In the genomic region with DNA sequence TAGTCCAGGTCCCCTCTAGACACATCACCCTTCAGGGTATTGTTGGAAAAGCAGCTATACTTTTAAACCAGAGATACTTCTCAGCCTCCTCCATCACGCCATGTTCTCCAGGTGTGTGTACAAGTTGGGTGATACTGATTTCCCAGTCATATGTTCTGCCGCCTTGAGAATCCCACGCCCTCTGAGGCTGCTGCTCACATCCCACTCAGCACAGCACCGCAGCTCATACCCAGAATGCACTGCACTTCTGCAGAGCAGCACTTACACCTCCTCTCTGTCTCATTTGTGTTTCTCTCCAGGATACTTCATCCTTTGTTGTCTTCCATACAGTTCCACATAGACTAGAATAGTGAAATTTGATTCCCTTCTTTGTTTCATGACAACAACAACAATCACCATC, we compare ENCODE assay signal across 22 mouse cellular contexts.
A peak's percentile ranks its signal among the peaks of the same experiment; 100 is the strongest.
DNase-seq lines count a peak whose midpoint lies in the region; ATAC-seq lines count a peak whose summit lies in the region.
"Had no signal": no experiment of that assay in that cellular context is flagged by ENCODE, and none has a peak within 500 bp of the region (broad histone marks: within the 10 kb centered on the region; RNA-seq: fewer than 3 reads in every experiment).

No protein-coding gene starts in this region.

- 0 out of 2 replicates have a peak, but pooled peaks have one; percentile 43 for ATAC-seq in hindbrain, embryonic 13.5 days (ENCODE audit: low FRiP score)
- ATAC-seq in hindbrain, embryonic 12.5 days (ENCODE audit: low FRiP score) = no peak
- peak; percentile 15; the same call in 1 of the 2 replicates for ATAC-seq in midbrain, embryonic 16.5 days
- ATAC-seq in midbrain, embryonic 11.5 days (ENCODE audit: low FRiP score) = no peak
- ATAC-seq in kidney, embryonic 16.5 days (ENCODE audit: low FRiP score, low TSS enrichment) = no peak
- ATAC-seq: forebrain, embryonic 13.5 days; Patski had no signal

- H3K9me3 ChIP-seq in hindbrain, embryonic 13.5 days = no peaks in the 10 kb centered on the region
- H3K9me3 ChIP-seq in hindbrain, embryonic 12.5 days (replicated peaks) = no peaks in the 10 kb centered on the region
- no peaks in the 10 kb centered on the region for H3K9me3 ChIP-seq in midbrain, embryonic 16.5 days (replicated peaks; ENCODE audit: control insufficient read depth, low read length, poor library complexity, severe bottlenecking)
- H3K9me3 ChIP-seq in midbrain, embryonic 11.5 days (ENCODE audit: control insufficient read depth, low read length) = no peaks in the 10 kb centered on the region
- no peaks in the 10 kb centered on the region for H3K9me3 ChIP-seq in kidney, embryonic 16.5 days (ENCODE audit: low read length)
- H3K9me3 ChIP-seq: forebrain, embryonic 13.5 days; hindbrain, embryonic 15.5 days; limb, embryonic 12.5 days; liver, embryonic 13.5 days had no signal

- H3K9ac ChIP-seq in hindbrain, embryonic 13.5 days = no peak overlapping the region
- H3K9ac ChIP-seq in hindbrain, embryonic 12.5 days = no peak overlapping the region
- no peak overlapping the region for H3K9ac ChIP-seq in midbrain, embryonic 16.5 days (ENCODE audit: low read depth, low read length)
- no peak overlapping the region for H3K9ac ChIP-seq in midbrain, embryonic 11.5 days (ENCODE audit: low read length)
- H3K9ac ChIP-seq in kidney, embryonic 16.5 days (replicated peaks; ENCODE audit: low read length) = no peak overlapping the region
- H3K9ac ChIP-seq: forebrain, embryonic 13.5 days; hindbrain, embryonic 15.5 days; limb, embryonic 12.5 days; liver, embryonic 13.5 days had no signal

- no peaks in the 10 kb centered on the region for H3K36me3 ChIP-seq in hindbrain, embryonic 13.5 days
- H3K36me3 ChIP-seq in hindbrain, embryonic 12.5 days = no peaks in the 10 kb centered on the region
- H3K36me3 ChIP-seq in midbrain, embryonic 16.5 days (ENCODE audit: control insufficient read depth, insufficient read depth, low read length) = no peaks in the 10 kb centered on the region
- H3K36me3 ChIP-seq in midbrain, embryonic 11.5 days (ENCODE audit: control insufficient read depth, insufficient read depth, low read length) = no peaks in the 10 kb centered on the region
- no peaks in the 10 kb centered on the region for H3K36me3 ChIP-seq in kidney, embryonic 16.5 days (ENCODE audit: insufficient read depth, low read length)
- H3K36me3 ChIP-seq: hindbrain, embryonic 15.5 days; limb, embryonic 12.5 days; liver, embryonic 13.5 days had no signal

- DNase-seq in midbrain, embryonic 11.5 days (ENCODE audit: low spot score, missing footprints) = no peak
- peak; percentile 70 to 76 for DNase-seq in frontal cortex, postnatal 36 days (ENCODE audit: low spot score in 2 of 2)
- peak; percentile 72 for DNase-seq in right cerebral cortex, postnatal 25 days
- DNase-seq in kidney, postnatal 25 days = no peak
- DNase-seq: cerebellum, adult 9-11 months; embryo, embryonic 11 days; gastrocnemius, adult 2 months; heart, postnatal 10 days; kidney, adult 18-20 months; kidney, postnatal 14 days; liver, embryonic 13.5 days; midbrain, embryonic 14.5 days; thymus, postnatal 25 days had no signal

- H3K27me3 ChIP-seq in hindbrain, embryonic 13.5 days = no peaks in the 10 kb centered on the region
- no peaks in the 10 kb centered on the region for H3K27me3 ChIP-seq in hindbrain, embryonic 12.5 days
- H3K27me3 ChIP-seq in midbrain, embryonic 16.5 days (ENCODE audit: control insufficient read depth, insufficient read depth, low read depth, low read length) = no peaks in the 10 kb centered on the region
- no peaks in the 10 kb centered on the region for H3K27me3 ChIP-seq in midbrain, embryonic 11.5 days (ENCODE audit: control insufficient read depth, insufficient read depth, low read length)
- no peaks in the 10 kb centered on the region for H3K27me3 ChIP-seq in kidney, embryonic 16.5 days (ENCODE audit: insufficient read depth, low read length)
- H3K27me3 ChIP-seq: forebrain, embryonic 13.5 days; hindbrain, embryonic 15.5 days; limb, embryonic 12.5 days; liver, embryonic 13.5 days; Patski had no signal

- no peak overlapping the region for H3K4me2 ChIP-seq in hindbrain, embryonic 13.5 days
- H3K4me2 ChIP-seq in hindbrain, embryonic 12.5 days (replicated peaks) = no peak overlapping the region
- no peak overlapping the region for H3K4me2 ChIP-seq in midbrain, embryonic 16.5 days (ENCODE audit: low read length)
- no peak overlapping the region for H3K4me2 ChIP-seq in midbrain, embryonic 11.5 days
- no peak overlapping the region for H3K4me2 ChIP-seq in kidney, embryonic 16.5 days (replicated peaks; ENCODE audit: low read depth, low read length)
- H3K4me2 ChIP-seq: forebrain, embryonic 13.5 days; hindbrain, embryonic 15.5 days; limb, embryonic 12.5 days; liver, embryonic 13.5 days had no signal

- H3K4me3 ChIP-seq in hindbrain, embryonic 13.5 days = no peak overlapping the region
- no peak overlapping the region for H3K4me3 ChIP-seq in hindbrain, embryonic 12.5 days
- no peak overlapping the region for H3K4me3 ChIP-seq in midbrain, embryonic 16.5 days (ENCODE audit: low read depth, low read length)
- H3K4me3 ChIP-seq in midbrain, embryonic 11.5 days (ENCODE audit: low read depth, low read length) = no peak overlapping the region
- H3K4me3 ChIP-seq in kidney, embryonic 16.5 days (ENCODE audit: low read length) = no peak overlapping the region
- H3K4me3 ChIP-seq: forebrain, embryonic 13.5 days; gastrocnemius, adult 2 months; hindbrain, embryonic 15.5 days; limb, embryonic 12.5 days; liver, embryonic 13.5 days had no signal

- H3K4me1 ChIP-seq in hindbrain, embryonic 13.5 days (replicated peaks) = peaks cover 31% of the 10 kb centered on the region
- peaks cover 14% of the 10 kb centered on the region for H3K4me1 ChIP-seq in hindbrain, embryonic 12.5 days
- no peaks in the 10 kb centered on the region for H3K4me1 ChIP-seq in midbrain, embryonic 16.5 days (ENCODE audit: control insufficient read depth, insufficient read depth, low read length)
- 0 out of 2 replicates have a peak, but pooled peaks cover 2% of the 10 kb centered on the region for H3K4me1 ChIP-seq in midbrain, embryonic 11.5 days (ENCODE audit: control insufficient read depth, insufficient read depth, low read length)
- no peaks in the 10 kb centered on the region for H3K4me1 ChIP-seq in kidney, embryonic 16.5 days (ENCODE audit: insufficient read depth, low read length)
- H3K4me1 ChIP-seq: forebrain, embryonic 13.5 days; hindbrain, embryonic 15.5 days; limb, embryonic 12.5 days; liver, embryonic 13.5 days had no signal

- WGBS in hindbrain, embryonic 13.5 days = 68% methylated on average over 4 of the region's 4 CpGs
- WGBS in hindbrain, embryonic 12.5 days = 69% methylated on average over 4 of the region's 4 CpGs
- 70% methylated on average over 4 of the region's 4 CpGs for WGBS in midbrain, embryonic 16.5 days
- 84% methylated on average over 4 of the region's 4 CpGs for WGBS in midbrain, embryonic 11.5 days
- 84% methylated on average over 4 of the region's 4 CpGs for WGBS in kidney, embryonic 16.5 days

- H3K27ac ChIP-seq in hindbrain, embryonic 13.5 days = no peak overlapping the region
- H3K27ac ChIP-seq in hindbrain, embryonic 12.5 days = no peak overlapping the region
- H3K27ac ChIP-seq in midbrain, embryonic 16.5 days (ENCODE audit: low read length) = no peak overlapping the region
- no peak overlapping the region for H3K27ac ChIP-seq in midbrain, embryonic 11.5 days (ENCODE audit: low read depth, low read length)
- H3K27ac ChIP-seq in kidney, embryonic 16.5 days (ENCODE audit: low read length) = no peak overlapping the region
- H3K27ac ChIP-seq: forebrain, embryonic 13.5 days; gastrocnemius, adult 2 months; hindbrain, embryonic 15.5 days; limb, embryonic 12.5 days; liver, embryonic 13.5 days; stomach, postnatal 0 days had no signal

Comparison
In these comparisons a context has a peak if more than half of its experiments do, and no peak if none do; other contexts are left out.
1. ATAC-seq: peak in hindbrain, embryonic 13.5 days (single experiment) and midbrain, embryonic 16.5 days (single experiment); none in hindbrain, embryonic 12.5 days (single experiment), midbrain, embryonic 11.5 days (single experiment) and kidney, embryonic 16.5 days (single experiment).
2. DNase-seq: peak in frontal cortex, postnatal 36 days (2 of 2) and right cerebral cortex, postnatal 25 days (single experiment); none in midbrain, embryonic 11.5 days (single experiment) and kidney, postnatal 25 days (0 of 2).